8 mouse cellular contexts compared by ENCODE assay signal in the genomic region with DNA sequence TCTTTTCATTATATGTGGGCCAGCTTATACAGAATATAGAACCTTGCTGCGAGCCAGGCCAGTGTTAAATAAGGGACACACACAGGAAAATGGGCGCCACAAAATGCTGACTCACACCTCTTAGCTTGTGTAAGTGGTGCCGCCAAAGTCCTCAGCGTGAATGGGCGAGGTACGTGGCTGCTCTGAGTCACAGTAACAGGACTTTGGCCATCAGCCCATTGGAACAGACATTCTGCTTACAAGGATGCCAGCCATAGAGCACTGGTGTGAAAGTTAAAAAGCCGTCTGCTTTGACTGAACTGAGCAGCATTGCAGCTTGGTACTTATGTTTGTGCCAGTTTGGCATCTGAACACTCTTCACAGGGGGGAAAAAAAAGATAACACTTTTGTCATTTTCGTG.
DNase-seq lines count a peak whose midpoint lies in the region; ATAC-seq and TF ChIP-seq lines count a peak whose summit lies in the region.

No protein-coding gene starts in this region.

- no peak for TF ChIP-seq EP300 in stomach, postnatal 0 days (optimal IDR thresholded peaks at IDR 0.05)

- H3K9ac ChIP-seq in stomach, postnatal 0 days (ENCODE audit: low read length), result no peak overlapping the region

- ATAC-seq in stomach, postnatal 0 days (ENCODE audit: low FRiP score, low TSS enrichment), result peak; percentile 93

- DNase-seq in ovary, adult 18-20 months (ENCODE audit: low spot score), result peak; percentile 23
- no peak for DNase-seq in ovary, postnatal 10 days (ENCODE audit: low spot score)
- peak; percentile 85 to 92 for DNase-seq in cerebellum, adult 18-20 months
- DNase-seq in gastrocnemius, postnatal 36 days, result peak; percentile 29 to 65
- peak; percentile 71 to 85 for DNase-seq in layer of hippocampus, adult 18-20 months (ENCODE audit: low spot score in 2 of 2)
- peak; percentile 80 for DNase-seq in lung, postnatal 10 days
- DNase-seq in stomach, postnatal 0 days (ENCODE audit: low spot score), result peak; percentile 82
- DNase-seq in thymus, postnatal 14 days, result no peak

- H3K36me3 ChIP-seq in stomach, postnatal 0 days (ENCODE audit: control insufficient read depth, insufficient read depth, low read length), result no peaks in the 10 kb centered on the region

- no peaks in the 10 kb centered on the region for H3K4me1 ChIP-seq in stomach, postnatal 0 days (replicated peaks; ENCODE audit: control insufficient read depth, insufficient read depth)

- no peak overlapping the region for H3K27ac ChIP-seq in stomach, postnatal 0 days (replicated peaks)

- H3K4me2 ChIP-seq in stomach, postnatal 0 days (replicated peaks; ENCODE audit: low read depth), result no peak overlapping the region

- 36% methylated on average over 8 of the region's 8 CpGs for WGBS in stomach, postnatal 0 days

- H3K4me3 ChIP-seq in stomach, postnatal 0 days (ENCODE audit: low read depth, low read length), result no peak overlapping the region

- no peaks in the 10 kb centered on the region for H3K9me3 ChIP-seq in stomach, postnatal 0 days (ENCODE audit: control insufficient read depth, low read length)

- no peaks in the 10 kb centered on the region for H3K27me3 ChIP-seq in stomach, postnatal 0 days (ENCODE audit: control insufficient read depth, insufficient read depth, low read length)

- intact Hi-C loops in gastrocnemius, postnatal 36 days (cut with DNase I), result no loop called here

- TF ChIP-seq CTCF in stomach, postnatal 0 days (IDR thresholded peaks at IDR 0.05; ENCODE audit: low read depth), result no peak

Comparison
In these comparisons a context has a peak if more than half of its experiments do, and no peak if none do; other contexts are left out.
1. DNase-seq: peak in ovary, adult 18-20 months (single experiment), cerebellum, adult 18-20 months (2 of 2), gastrocnemius, postnatal 36 days (2 of 2), layer of hippocampus, adult 18-20 months (2 of 2), lung, postnatal 10 days (single experiment) and stomach, postnatal 0 days (single experiment); none in ovary, postnatal 10 days (single experiment) and thymus, postnatal 14 days (single experiment).